Mouse (Mus musculus) small intestine, adult 2 months (tissue): ENCODE data around the gene Clic1.

ENCODE experiments used
- CTCF ChIP-seq: fragments of 200-500 bp; IDR thresholded peaks from 2 replicates; pipeline ENCODE4 v1.5.1; 2012; ENCODE audit warnings: low read depth, mild to moderate bottlenecking, control low read depth, inconsistent platforms, low read length, moderate library complexity, mixed read lengths; ENCODE audit not compliant: insufficient replicate concordance, insufficient read length; ENCODE audit errors: extremely low read depth
- POLR2A ChIP-seq: fragments of 200-500 bp; IDR thresholded peaks from 2 replicates; pipeline ENCODE4 v1.6.1; 2012; ENCODE audit warnings: low read depth, mild to moderate bottlenecking, control low read depth, inconsistent platforms, low read length, moderate library complexity

DNA sequence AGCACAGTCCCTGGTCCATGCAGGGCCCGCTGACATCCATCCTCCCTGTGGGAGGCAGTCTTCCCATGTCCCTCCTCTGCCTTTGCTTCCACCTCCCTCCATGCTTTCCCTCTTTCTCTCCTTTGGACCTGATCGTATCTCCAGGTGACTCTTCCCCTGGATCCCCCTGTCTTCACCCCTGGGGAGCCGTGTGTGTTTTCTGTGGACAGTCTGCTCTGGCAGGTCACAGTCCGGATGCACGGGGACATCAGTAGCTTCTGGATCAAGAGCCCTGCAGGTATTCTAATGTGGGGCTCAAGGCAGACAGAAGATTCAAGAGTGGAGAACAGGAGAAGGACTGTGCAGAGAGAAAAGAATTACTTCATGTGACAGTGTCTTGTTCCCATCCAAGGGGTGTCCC, 26.5 kb upstream of the Clic1 start:
- TF ChIP-seq CTCF = no peak
- TF ChIP-seq POLR2A = no peak
